Mouse (Mus musculus) MEL (cell line): Measurements from ENCODE around the gene Abcc9. TPM values are rescaled to one million over a fixed set of nuclear protein-coding genes. Genes with fewer than 3 reads are reported as not detected.

ENCODE experiments used
- DNase-seq: peaks from one replicate; pipeline ENCODE4 v3.0.0; 2011; ENCODE audit warnings: low read depth, low spot score
- H3K27ac ChIP-seq: 2 replicates; pipeline ENCODE4 v1.5.1; 2012; ENCODE audit warnings: low read depth, mild to moderate bottlenecking, control low read depth, low read length, moderate library complexity; ENCODE audit not compliant: control insufficient read depth
- H3K27me3 ChIP-seq, 2 experiments: fragments of 150-350 bp in 1 of 2; sonication (generic) in 1 of 2; 2 replicates each; pipeline ENCODE4 v1.6.1; 2012; ENCODE audit warnings: low read length in 2 of 2, mild to moderate bottlenecking in 2 of 2, improper control_type of control experiment in 1 of 2, moderate library complexity in 1 of 2; ENCODE audit not compliant: insufficient read depth in 2 of 2, control insufficient read depth in 1 of 2
- H3K36me3 ChIP-seq, 2 experiments: 2 replicates each; pipeline ENCODE4 v1.6.1; 2012 to 2014; ENCODE audit warnings: low read length in 2 of 2, improper control_type of control experiment in 1 of 2, inconsistent platforms in 1 of 2, mild to moderate bottlenecking in 1 of 2; ENCODE audit not compliant: insufficient read depth in 2 of 2, control insufficient read depth in 1 of 2
- H3K4me1 ChIP-seq, 2 experiments: fragments of 150-350 bp in 1 of 2; sonication (generic) in 1 of 2; 2 replicates each; pipeline ENCODE4 v1.6.1; 2012; ENCODE audit warnings: low read length in 2 of 2, improper control_type of control experiment in 1 of 2, mild to moderate bottlenecking in 1 of 2; ENCODE audit not compliant: insufficient read depth in 2 of 2, control insufficient read depth in 1 of 2
- H3K4me3 ChIP-seq, 2 experiments: fragments of 150-350 bp in 1 of 2; sonication (generic) in 1 of 2; 2 replicates each; pipeline ENCODE4 v1.5.1; 2012; ENCODE audit warnings: low read depth in 2 of 2, low read length in 2 of 2, mild to moderate bottlenecking in 2 of 2, moderate library complexity in 2 of 2, control low read depth in 1 of 2, improper control_type of control experiment in 1 of 2; ENCODE audit not compliant: control insufficient read depth in 1 of 2, insufficient read depth in 1 of 2
- H3K79me2 ChIP-seq: 2 replicates; pipeline ENCODE4 v1.6.1; 2012; ENCODE audit warnings: mild to moderate bottlenecking, low read length, moderate library complexity; ENCODE audit not compliant: control insufficient read depth, poor library complexity, insufficient read depth
- H3K9ac ChIP-seq: 2 replicates; pipeline ENCODE4 v1.6.1; 2012; ENCODE audit warnings: low read depth, mild to moderate bottlenecking, control low read depth, low read length, moderate library complexity; ENCODE audit not compliant: control insufficient read depth, poor library complexity, severe bottlenecking
- H3K9me3 ChIP-seq: fragments of 150-350 bp; sonication (generic); replicated peaks from 2 replicates; pipeline ENCODE4 v1.6.1; 2012; ENCODE audit warnings: mild to moderate bottlenecking, low read length, improper control_type of control experiment, moderate library complexity; ENCODE audit not compliant: insufficient read depth
- BHLHE40 ChIP-seq: IDR thresholded peaks from 2 replicates; pipeline ENCODE4 v1.6.1; 2012; ENCODE audit warnings: low read depth, mild to moderate bottlenecking, inconsistent platforms, low read length, improper control_type of control experiment, borderline replicate concordance
- CHD2 ChIP-seq: IDR thresholded peaks from 2 replicates; pipeline ENCODE4 v1.6.1; 2011; ENCODE audit warnings: low read length, improper control_type of control experiment
- CTCF ChIP-seq, 3 experiments: IDR thresholded peaks in 2 of 3; conservative IDR thresholded peaks in 1 of 3; 2 replicates each; pipeline ENCODE4 v1.5.1; 2011 to 2012; ENCODE audit warnings: low read length in 3 of 3, low read depth in 2 of 3, mild to moderate bottlenecking in 2 of 3, improper control_type of control experiment in 1 of 3, inconsistent platforms in 1 of 3, mixed read lengths in 1 of 3, moderate library complexity in 1 of 3; ENCODE audit not compliant: control insufficient read depth in 1 of 3, insufficient read depth in 1 of 3, poor library complexity in 1 of 3, severe bottlenecking in 1 of 3
- ELF1 ChIP-seq: IDR thresholded peaks from 2 replicates; pipeline ENCODE4 v1.6.1; 2014; ENCODE audit warnings: low read depth, mild to moderate bottlenecking, inconsistent platforms, low read length, improper control_type of control experiment, moderate library complexity
- EP300 ChIP-seq, 2 experiments: IDR thresholded peaks; 2 replicates each; pipeline ENCODE4 v1.6.1; 2011; ENCODE audit warnings: improper control_type of control experiment in 2 of 2, low read length in 2 of 2, low read depth in 1 of 2, mild to moderate bottlenecking in 1 of 2
- ETS1 ChIP-seq: IDR thresholded peaks from 2 replicates; pipeline ENCODE4 v1.6.1; 2012; ENCODE audit warnings: low read depth, mild to moderate bottlenecking, inconsistent platforms, low read length, improper control_type of control experiment, moderate library complexity
- JUND ChIP-seq: IDR thresholded peaks from 2 replicates; pipeline ENCODE4 v1.6.1; 2011; ENCODE audit warnings: low read depth, mild to moderate bottlenecking, improper control_type of control experiment, low read length
- MAX ChIP-seq: IDR thresholded peaks from 2 replicates; pipeline ENCODE4 v1.6.1; 2011; ENCODE audit warnings: low read length, improper control_type of control experiment
- MAZ ChIP-seq: IDR thresholded peaks from 2 replicates; pipeline ENCODE4 v1.6.1; 2012; ENCODE audit warnings: low read depth, mild to moderate bottlenecking, inconsistent platforms, low read length, improper control_type of control experiment
- MXI1 ChIP-seq: IDR thresholded peaks from 2 replicates; pipeline ENCODE4 v1.6.1; 2011; ENCODE audit warnings: mild to moderate bottlenecking, low read depth, low read length, improper control_type of control experiment
- POLR2A ChIP-seq, 2 experiments: IDR thresholded peaks; 2 replicates each; pipeline ENCODE4 v1.6.1; 2011 to 2012; ENCODE audit warnings: low read length in 2 of 2, mild to moderate bottlenecking in 2 of 2, control low read depth in 1 of 2, improper control_type of control experiment in 1 of 2, low read depth in 1 of 2, moderate library complexity in 1 of 2; ENCODE audit not compliant: control insufficient read depth in 1 of 2, insufficient read depth in 1 of 2, poor library complexity in 1 of 2
- SMC3 ChIP-seq: IDR thresholded peaks from 2 replicates; pipeline ENCODE4 v1.6.1; 2011; ENCODE audit warnings: low read depth, low read length, improper control_type of control experiment
- TAL1 ChIP-seq: IDR thresholded peaks from 2 replicates; pipeline ENCODE4 v1.6.1; 2012; ENCODE audit warnings: mild to moderate bottlenecking, inconsistent platforms, low read length, moderate library complexity, mixed read lengths
- TBP ChIP-seq: IDR thresholded peaks from 2 replicates; pipeline ENCODE4 v1.8.0; 2011; ENCODE audit warnings: low read depth, low read length, improper control_type of control experiment
- USF2 ChIP-seq, 2 experiments: IDR thresholded peaks; 2 replicates each; pipeline ENCODE4 v1.6.1; 2011 to 2012; ENCODE audit warnings: improper control_type of control experiment in 2 of 2, low read length in 2 of 2, borderline replicate concordance in 1 of 2, inconsistent platforms in 1 of 2, low read depth in 1 of 2, mild to moderate bottlenecking in 1 of 2; ENCODE audit not compliant: insufficient read depth in 1 of 2
- ZC3H11A ChIP-seq: IDR thresholded peaks from 2 replicates; pipeline ENCODE4 v1.6.1; 2012; ENCODE audit warnings: low read depth, mild to moderate bottlenecking, inconsistent platforms, low read length, improper control_type of control experiment
- ZMIZ1 ChIP-seq: IDR thresholded peaks from 2 replicates; pipeline ENCODE4 v1.6.1; 2012; ENCODE audit warnings: low read depth, mild to moderate bottlenecking, inconsistent platforms, low read length, improper control_type of control experiment, moderate library complexity
- ZNF384 ChIP-seq: IDR thresholded peaks from 2 replicates; pipeline ENCODE4 v1.6.1; 2012; ENCODE audit warnings: low read depth, mild to moderate bottlenecking, inconsistent platforms, low read length, improper control_type of control experiment
- polyA plus RNA-seq, 2 experiments: library from polyadenylated mRNA; stranded (reverse) in 1 of 2; unstranded in 1 of 2; fragments of >175 nt in 1 of 2; fragments of >200 nt in 1 of 2; gene quantifications; 2 replicates each; pipeline versions ENCODE4 v1.2.1 to v1.2.4; 2012; ENCODE audit warnings: low replicate concordance in 2 of 2, low read depth in 1 of 2; ENCODE audit not compliant: insufficient read length in 2 of 2, insufficient read depth in 1 of 2, missing spikeins in 1 of 2
- total RNA-seq: library from RNA; depleted of rRNA; stranded (reverse); fragments of 300-350 nt; gene quantifications from 2 replicates; pipeline ENCODE4 v1.2.3, GENCODE M21; 2012

The Abcc9 gene
- total and polyA plus RNA-seq, 3 experiments, result not detected

DNA sequence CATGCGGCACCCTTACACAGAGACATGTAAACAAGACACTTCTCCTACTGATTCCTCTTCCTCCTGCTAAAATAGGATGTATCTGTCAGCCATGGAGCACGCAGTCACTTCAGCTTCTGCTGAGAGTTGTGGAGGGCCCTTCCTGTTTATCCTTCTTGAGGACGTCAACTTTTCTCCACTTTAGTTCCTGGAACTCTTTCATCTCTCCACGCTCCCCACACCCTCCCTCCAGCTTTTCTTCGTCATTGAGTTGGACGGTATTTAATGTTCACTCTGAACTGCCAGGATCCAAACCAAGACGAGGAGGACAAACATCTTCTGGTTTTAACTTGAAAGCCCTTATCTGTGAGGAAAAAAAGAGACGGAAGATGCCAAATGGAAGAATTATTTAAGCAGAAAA is 12.9 kb upstream of the Abcc9 start:
- H3K79me2 ChIP-seq, result no peaks in the 10 kb centered on the region
- no peaks in the 10 kb centered on the region for H3K27me3 ChIP-seq
- H3K4me3 ChIP-seq, result no peak overlapping the region
- H3K36me3 ChIP-seq, result peaks cover 0 to 3% of the 10 kb centered on the region in 2 experiments; a peak in 2 of 4 replicates
- H3K9me3 ChIP-seq, result no peaks in the 10 kb centered on the region
- 0 out of 4 replicates have a peak, but pooled peaks cover 0 to 2% of the 10 kb centered on the region in 2 experiments for H3K4me1 ChIP-seq
- no peak for DNase-seq
- no peak overlapping the region for H3K27ac ChIP-seq
- TF ChIP-seq ZC3H11A, result no peak
- TF ChIP-seq ETS1, result no peak
- TF ChIP-seq CHD2, result no peak
- TF ChIP-seq USF2 (IDR thresholded peaks at IDR 0.05; ENCODE audit: borderline replicate concordance in 1 of 2, insufficient read depth in 1 of 2, low read depth in 1 of 2, low read length in 2 of 2), result no peak
- no peak for TF ChIP-seq POLR2A (IDR thresholded peaks at IDR 0.05; ENCODE audit: control insufficient read depth in 1 of 2, insufficient read depth in 1 of 2, low read depth in 1 of 2, low read length in 2 of 2, poor library complexity in 1 of 2)
- TF ChIP-seq MAX, result no peak
- no peak for TF ChIP-seq TAL1
- TF ChIP-seq BHLHE40, result no peak
- TF ChIP-seq EP300 (IDR thresholded peaks at IDR 0.05; ENCODE audit: low read depth in 1 of 2, low read length in 2 of 2), result no peak
- no peak for TF ChIP-seq MAZ
- TF ChIP-seq CTCF (IDR thresholded peaks at IDR 0.05 in 2 of 3, conservative IDR thresholded peaks at IDR 0.05 in 1 of 3; ENCODE audit: control insufficient read depth in 1 of 3, insufficient read depth in 1 of 3, low read depth in 2 of 3, low read length in 3 of 3, poor library complexity in 1 of 3, severe bottlenecking in 1 of 3), result no peak
- no peak for TF ChIP-seq JUND
- TF ChIP-seq TBP, result no peak
- no peak for TF ChIP-seq SMC3
- no peak for TF ChIP-seq MXI1
- no peak for TF ChIP-seq ZMIZ1
- TF ChIP-seq ELF1, result no peak
- TF ChIP-seq, all 39 proteins: peak for 0
- H3K9ac ChIP-seq, result no peak overlapping the region

DNA sequence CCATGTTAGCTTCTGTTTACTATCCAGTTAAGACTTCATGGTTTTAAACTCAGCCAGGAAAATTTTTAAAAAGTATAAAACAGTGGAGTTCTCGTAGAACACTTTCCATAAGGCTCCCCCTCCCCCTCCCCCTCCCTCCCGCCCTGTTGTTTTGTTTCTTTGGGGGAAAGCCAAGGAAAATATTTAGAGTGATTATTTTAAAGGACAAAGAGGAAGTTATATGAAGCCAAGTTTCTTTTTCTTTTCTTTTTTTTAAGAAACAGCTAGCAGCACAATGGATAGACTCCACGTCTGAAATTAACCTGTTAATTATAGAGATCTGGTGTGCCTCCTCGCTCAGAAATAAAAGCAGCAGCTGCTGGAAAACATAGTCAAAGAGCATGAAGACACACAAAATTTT is 9.0 kb upstream of the Abcc9 start:
- H3K9me3 ChIP-seq, result no peaks in the 10 kb centered on the region
- peak overlapping the region; percentile 6 to 54; a peak in 2 of 4 replicates for H3K4me3 ChIP-seq
- TF ChIP-seq ZNF384 (peak; percentile 73), ZMIZ1 (no peak)
- H3K27ac ChIP-seq, result no peak overlapping the region
- H3K36me3 ChIP-seq, result peaks cover 0 to 3% of the 10 kb centered on the region in 2 experiments; a peak in 2 of 4 replicates
- DNase-seq, result peak; percentile 40
- peak overlapping the region; percentile 12; the same call in 1 of the 2 replicates for H3K9ac ChIP-seq
- H3K27me3 ChIP-seq, result no peaks in the 10 kb centered on the region; a peak in 1 of 4 replicates
- 0 out of 4 replicates have a peak, but pooled peaks cover 0 to 2% of the 10 kb centered on the region in 2 experiments for H3K4me1 ChIP-seq
- no peaks in the 10 kb centered on the region for H3K79me2 ChIP-seq
